Mouse (Mus musculus) ovary, postnatal 36 days (tissue): ENCODE measurements around the gene Ccdc159.

ENCODE experiments used
- DNase-seq: peaks from one replicate; pipeline ENCODE4 v3.0.0; 2022; ENCODE audit warnings: low spot score, mixed read lengths

Gene Ccdc159

DNA sequence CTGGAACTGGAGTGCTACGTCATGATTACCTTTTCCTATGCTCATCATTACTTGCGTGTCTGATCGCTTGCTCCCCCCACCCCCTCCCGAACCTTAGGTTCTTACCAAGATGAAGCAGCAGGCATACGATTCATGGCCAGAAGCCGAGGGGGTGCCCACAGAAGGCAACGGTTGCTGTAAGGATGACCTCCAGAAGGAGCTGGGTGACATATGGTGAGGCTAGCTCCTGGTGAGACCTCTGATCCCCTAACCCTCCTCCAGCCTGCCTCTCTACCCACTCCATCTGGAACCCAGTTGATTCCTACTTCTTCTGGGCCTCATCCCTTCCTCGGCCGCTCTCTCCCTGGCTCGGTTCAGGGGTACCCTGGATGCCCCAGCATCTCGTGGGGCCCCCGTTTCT lies 6.8 kb downstream of the Ccdc159 start:
- no peak for DNase-seq

DNA sequence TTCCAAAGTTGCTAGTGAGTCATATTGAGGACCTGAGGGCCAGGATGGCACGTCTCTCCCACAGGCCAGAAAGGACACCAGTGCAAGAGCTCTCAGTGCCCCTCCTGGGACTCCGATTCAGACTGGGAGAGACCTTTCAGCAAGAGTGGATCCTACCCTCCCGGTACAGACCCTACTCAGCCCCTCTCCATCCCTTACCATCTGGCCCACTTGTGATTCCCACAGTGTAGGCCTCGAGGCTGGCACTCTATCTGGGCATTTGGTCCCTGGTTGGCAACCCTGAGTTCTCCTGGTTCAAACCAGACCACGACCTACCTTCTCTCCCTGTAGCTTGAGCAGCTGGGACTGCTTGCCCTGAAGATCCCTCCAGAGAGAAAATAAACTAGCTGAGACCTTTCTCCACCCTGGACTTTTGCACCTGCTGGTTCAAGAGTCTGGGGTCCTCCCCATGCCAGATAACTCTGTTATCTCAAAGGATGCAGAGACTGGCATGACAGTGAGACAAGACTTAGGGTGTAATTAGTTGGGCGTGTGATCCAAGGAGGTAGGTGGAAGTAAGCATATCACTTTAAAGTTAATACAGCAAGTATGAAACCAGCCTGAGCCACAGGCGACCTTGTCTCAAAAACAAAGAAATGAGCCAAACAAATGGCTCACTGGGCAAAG lies 8.3 kb downstream of the Ccdc159 start:
- no peak for DNase-seq

DNA sequence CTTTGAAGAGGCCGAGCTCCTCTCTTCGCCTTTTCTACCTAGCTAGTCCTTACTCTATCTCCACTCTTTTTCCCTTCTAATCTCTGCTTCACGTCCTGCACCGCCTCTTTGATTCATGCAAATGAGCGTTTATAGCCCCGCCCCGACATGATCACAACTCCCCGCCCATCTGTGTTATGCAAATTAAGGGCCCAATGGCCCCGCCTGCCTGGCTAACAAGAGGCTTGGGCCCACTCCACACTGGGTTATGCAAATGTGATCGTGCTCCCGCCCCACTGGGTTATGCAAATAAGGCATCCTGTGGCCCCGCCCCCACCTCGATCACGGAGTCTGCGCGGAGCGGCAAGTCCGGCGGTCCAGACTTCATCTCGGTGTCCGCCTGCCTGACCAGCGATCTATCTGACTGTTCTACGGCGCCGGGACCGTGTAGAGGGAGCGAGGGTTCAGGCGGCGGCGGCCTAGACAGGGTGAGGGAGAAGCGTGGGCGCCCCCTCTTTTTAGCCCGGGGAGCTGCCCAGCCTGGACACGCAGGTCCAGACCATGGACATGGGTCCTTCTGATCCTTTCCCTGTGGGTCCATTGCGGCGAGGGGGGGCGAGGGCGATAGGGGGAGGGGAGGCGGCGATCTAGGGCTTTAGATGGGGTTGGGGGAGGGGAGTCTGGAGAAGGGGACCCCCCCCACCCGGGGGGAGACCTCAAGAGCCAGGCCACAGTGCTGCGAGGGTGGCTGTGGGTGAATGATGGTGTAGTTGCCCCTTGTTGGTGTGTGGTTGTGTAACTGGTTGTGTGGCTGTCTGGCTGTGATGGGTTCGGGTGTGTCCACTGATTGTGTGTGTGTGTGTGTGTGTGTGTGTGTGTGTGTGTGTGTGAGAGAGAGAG lies 9.7 kb downstream of the Ccdc159 start, which contains the start of gene Plppr2:
Gene Plppr2 (plus strand): TSS at position 342 of the 879 bp plus-strand sequence.
- DNase-seq: peak; percentile 96

DNA sequence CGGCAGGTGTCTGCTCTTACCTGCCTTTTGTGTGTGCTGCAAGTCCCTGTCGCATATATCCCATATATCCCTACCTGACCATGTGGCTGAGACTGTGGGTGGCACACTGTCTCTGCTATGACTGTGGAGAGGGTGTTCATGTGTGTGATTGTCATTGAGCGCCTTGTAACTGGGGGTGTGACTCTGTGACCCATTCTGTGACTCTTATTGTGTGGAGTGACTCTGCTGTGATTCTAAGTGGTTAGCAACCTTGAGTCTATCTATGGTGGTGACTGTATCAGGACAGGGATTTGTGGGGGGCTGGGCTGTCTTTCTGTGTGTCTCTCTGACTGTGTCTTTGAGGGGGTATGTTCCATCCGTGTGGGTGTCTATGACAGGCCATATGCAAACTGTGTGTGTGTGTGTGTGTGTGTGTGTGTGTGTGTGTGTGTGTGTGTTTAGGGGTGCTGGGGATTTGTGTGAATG lies 10.5 kb downstream of the Ccdc159 start:
- no peak for DNase-seq

DNA sequence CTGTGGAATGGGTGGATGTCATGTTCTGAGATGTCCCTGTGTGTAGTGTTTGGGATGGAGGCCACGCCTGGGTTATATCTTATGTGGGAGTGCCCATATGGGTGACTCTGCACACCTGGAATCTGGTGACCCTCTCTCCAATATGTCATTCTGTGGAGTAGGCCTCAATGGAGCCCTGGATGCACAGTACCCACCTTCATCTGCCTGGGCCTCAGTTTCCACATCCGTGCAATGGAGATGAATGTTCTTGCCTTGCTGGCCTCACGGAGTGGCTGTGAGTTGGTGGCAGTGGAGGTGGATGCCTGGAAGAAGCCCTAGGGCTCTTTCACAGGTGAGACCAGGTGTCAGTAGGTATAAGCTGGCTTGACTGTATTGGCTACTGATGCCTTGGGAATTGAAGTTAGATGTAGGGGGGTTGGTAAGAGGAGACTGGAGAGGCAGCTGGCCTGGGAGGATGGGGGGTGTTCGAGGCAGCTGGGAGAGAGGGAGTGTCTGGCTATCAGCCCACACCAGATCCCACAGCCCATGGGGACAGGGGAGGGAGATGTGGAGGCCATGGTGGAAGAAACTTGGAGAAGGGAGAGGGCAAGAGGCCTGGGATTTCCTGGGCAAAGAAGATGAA lies 11.1 kb downstream of the Ccdc159 start:
- no peak for DNase-seq

DNA sequence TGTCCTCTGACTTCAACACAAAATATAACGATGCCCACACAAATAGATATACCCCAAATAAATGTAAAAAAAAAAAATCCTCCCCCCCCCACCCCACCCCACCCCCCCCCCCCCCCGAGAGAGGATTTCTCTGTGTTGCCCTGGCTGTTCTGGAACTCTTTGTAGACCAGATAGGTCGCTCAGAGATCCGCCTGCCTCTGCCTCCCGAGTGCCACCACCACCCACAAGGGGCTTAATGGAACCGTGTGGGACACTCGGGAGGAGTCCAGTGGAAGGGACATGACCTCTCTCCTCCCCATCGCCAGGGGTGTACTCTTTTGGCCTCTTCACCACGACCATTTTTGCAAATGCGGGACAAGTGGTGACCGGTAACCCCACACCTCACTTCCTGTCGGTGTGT lies 15.8 kb downstream of the Ccdc159 start:
- DNase-seq: no peak

DNA sequence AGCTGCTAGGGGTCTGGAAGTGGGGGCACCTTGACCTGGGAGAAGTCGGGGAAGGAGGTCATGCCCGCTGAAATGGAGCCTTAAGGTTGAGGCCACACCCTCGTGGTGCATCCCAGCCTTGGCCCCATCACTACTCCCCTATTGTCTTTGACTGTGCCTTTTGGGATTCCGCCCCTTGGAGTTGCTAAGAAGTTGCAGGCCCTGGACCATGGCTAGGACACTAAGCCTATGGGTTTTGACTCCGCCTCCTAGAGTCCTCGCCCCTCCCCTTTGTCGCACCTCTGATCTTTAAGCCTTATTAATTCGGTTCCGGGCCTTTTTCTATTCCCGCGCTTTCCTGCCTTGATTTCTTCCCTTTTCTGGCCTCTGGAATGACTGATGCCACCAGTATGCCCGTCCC lies 16.4 kb downstream of the Ccdc159 start:
- DNase-seq: no peak

DNA sequence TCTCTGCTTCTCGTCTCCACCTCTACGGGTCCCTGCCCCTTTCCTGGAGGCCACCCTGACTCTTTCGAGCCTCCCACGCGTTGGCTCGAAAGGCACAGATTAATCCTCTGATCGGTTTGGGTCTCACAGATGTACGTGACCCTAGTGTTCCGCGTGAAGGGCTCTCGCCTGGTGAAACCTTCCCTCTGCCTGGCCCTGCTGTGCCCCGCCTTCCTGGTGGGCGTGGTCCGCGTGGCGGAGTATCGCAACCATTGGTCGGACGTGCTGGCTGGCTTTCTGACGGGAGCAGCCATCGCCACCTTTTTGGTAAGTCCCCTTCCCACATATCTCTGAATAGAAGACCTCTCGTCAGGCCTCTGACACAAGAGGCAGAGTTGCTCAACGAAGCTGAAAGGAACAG lies 17.0 kb downstream of the Ccdc159 start:
- DNase-seq: no peak

DNA sequence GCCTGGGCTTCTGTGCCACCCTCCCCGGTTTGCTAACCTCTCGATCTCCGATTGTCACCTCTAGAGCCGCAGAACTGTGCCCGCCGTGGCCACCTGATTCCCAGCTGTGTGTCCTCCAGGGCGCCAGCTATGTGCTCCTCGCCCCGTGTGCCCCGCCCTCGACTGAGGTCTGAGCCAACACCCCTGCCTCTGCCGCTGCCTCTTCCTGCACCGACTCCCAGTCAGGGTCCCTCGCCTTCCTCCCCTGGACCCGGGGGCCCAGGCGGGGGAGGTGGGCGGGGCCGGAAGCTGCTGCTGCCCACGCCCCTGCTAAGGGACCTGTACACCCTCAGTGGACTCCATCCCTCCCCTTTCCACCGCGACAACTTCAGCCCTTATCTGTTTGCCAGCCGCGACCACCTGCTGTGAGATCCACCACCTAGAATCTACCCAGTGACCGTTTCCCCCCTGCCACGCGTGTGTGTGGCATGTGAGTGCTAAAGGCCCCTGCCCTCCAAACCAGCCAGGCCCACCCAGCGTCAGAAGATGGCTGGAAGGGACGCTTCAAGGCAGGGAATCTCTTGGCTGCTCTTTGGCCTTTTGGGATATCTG lies 20.4 kb downstream of the Ccdc159 start:
- no peak for DNase-seq

DNA sequence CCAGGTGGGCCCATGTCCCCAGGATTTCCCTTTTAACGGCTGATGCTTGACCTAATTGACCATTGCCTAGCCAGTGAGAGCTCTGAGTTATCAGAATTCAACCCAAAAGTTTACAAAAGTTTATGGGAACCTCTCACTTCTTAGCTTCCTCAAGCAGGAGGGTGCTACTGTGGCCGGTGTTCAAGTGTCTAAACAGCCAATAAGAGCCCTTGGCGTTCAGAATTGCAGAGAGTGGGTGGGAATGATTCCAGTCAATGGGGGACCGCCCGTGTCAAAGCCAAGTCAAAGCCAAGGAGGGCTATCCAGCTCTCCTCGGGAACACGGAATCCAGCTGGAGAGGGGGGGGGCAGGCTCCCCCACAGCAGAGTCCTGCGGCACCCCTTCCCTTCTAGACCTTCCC lies 20.9 kb downstream of the Ccdc159 start:
- DNase-seq: no peak

DNA sequence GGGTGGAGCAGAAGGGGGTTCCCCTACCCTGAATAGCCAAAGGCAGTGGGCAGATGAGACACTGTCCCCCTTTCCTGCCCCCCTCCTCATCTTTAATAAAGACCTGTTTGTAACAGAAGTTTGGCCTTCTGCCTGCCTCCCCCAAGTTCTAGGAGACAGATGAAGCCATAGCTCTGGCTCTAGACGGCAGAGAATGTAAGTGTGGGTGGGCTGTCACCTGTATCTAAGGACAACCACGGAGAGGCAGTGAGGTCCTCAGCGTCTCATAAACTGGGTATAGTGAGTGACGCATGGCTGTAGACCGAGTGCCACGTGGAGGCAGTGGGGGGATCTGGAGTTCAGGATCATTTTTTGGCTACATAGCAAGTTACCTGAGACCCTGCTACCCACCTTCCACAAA lies 21.5 kb downstream of the Ccdc159 start:
- no peak for DNase-seq

DNA sequence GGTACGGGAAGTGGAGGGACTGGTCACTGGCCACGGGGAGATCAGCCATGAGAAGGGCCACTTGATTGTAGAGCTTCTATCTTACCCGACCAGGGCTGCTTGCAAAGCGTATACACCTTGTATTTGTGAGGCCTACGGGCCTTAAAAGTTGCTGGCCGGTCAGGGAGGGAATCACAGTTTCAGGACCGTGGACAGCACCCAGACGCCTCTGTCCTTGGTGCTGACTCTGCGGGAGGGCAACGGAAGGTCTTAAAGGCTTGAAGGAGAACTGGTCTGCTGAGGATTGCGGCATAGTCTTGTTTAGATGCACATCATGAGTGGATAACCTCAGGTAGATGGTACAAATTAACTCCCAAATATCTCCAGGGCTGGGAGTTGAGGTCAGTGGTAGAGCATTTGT lies 23.1 kb downstream of the Ccdc159 start:
- peak; percentile 72 for DNase-seq

DNA sequence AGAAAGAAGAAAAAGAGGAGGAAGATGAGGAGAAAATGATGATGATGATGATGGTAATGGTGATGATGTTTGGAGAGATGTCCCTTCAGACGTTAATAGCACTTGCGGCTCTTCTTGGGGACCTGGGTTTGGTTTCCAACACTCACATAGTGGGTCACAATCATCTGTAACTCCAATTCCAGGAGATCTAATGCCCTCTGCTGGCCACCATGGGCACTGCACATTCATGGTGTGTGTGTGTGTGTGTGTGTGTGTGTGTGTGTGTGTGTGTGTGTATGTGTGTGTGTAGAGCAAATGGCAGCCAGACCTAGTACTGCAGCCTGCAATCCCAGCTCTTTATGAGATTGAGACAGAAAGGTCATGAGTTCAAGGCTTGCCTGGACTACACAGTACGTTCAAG lies 24.7 kb downstream of the Ccdc159 start:
- no peak for DNase-seq

DNA sequence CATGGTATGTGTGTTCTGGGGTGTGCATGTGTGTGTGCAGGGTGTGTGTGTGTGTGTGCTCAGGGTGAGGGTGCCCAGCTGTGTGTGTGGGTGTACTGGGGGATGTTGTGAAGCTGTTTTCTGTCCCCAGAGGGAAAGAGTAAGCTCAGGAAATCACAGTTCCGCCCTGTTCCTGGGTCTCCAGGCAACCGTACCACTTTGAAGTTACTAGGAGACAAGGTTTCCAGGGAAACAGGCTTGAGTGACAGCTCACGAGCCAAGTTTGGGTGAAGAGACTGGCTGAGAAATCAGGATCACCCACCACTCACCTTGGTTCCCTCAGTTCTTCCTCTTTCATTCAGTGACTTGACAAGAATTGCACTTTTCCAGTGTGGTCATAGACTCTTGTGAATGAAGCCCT lies 26.3 kb downstream of the Ccdc159 start:
- DNase-seq: no peak

DNA sequence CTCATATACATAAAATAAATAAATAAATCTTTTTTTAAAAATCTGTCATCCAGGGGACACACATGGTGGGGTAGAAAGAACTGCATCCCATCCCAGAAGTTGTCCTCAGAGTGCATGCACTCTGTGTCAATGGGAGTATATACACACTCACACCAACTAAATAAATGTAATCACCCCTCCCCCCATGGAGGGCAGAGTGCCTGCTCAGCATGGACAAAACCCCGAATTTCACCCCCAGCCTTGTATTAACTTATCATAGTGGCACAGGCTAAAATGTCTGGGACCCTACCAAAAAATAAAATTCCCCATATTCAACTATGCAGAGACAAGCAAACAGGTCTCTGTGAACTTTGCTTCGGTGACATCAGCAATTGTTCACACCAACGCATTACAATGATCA lies 27.4 kb downstream of the Ccdc159 start:
- no peak for DNase-seq

DNA sequence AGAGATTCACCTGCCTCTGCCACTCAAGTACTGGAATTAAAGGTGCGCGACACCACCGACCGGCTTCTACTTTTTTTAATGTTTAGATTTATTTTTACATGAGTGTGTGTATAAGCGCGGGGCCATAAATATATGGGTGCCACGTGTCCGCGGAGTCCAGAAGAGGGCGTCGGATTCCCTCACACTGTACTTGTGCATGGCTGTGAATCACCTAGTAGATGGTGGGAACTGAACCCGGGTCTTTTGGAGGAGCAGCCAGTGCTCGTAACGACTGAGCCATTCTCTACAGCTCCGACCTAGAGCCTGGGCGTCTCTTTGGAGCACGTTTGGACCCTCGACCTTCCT lies 27.9 kb downstream of the Ccdc159 start:
- no peak for DNase-seq

DNA sequence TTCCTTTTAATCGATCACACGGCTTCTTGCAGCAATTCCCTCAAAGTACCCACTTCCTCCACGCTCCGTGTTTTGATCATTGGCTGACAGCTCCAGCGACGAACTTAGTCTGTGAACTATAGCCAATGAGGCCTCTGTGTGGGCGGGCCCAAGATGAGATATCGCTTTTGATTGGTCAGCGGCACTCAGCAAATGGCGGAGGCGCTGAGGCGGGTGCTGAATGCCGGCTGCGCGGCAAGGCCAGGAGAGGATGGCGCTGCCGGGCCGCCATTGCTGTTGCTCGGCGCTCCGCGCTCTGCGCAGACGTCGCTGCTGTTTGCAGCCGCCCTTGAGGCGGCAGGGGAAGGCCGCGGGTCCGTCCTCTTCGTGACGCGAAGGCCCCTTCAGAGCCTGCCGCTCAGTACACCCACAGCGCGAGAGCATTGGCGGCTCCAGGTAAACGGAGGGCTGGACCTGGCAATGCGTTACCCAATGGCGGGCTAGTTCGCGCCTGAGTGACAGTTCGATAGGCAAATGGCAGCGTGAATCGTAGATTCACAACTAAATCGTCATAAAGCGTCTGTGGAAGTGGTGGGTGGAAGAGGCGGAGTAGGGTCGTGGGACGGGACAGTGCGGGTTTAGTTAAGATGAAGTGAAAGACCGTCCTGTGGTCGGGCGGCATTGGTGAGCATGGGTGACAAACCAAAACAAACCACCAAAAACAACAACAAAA lies 28.5 kb downstream of the Ccdc159 start, which contains the start of gene Swsap1:
Gene Swsap1 (plus strand): TSS at position 186 of the 712 bp plus-strand sequence.
- peak; percentile 97 for DNase-seq

DNA sequence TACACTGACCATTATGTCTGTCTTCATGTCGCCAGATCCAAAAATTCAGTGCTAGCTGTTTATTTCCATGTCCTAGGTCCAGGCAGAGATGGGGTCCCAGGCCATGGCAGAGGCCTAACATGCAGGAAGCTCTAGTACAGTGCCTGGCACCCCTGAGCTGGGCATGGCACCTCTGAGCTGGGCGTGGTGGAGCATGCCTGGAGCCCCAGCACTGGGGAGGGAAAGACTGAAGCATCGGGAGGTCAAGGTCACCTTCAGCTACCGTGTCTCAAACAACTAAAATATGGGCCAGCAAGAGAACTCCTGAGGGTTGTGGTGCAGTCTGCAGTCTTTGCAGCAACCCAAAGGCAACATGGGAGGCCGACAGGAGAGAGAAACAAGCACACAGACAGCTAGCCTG lies 31.1 kb downstream of the Ccdc159 start:
- DNase-seq: no peak

DNA sequence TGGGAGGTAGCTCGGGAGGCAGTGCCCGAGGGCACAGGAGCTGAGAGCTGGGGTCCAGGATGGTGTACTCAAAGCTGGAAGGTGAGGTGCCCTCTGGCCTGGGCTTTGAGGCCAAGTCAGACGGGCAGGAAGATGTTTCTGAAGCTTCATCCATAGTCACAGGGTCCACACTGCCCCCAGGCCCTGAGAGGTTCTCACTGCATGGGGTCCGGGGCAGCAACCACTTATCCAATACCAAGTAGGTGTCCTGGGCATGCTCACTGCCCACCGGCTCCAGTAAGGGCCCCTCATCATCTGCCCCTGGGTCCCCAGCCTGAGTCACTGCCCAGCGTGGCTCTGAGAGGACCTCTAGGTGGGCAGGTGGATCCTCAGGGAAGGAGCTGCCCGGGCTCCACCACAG lies 32.0 kb downstream of the Ccdc159 start:
- no peak for DNase-seq

DNA sequence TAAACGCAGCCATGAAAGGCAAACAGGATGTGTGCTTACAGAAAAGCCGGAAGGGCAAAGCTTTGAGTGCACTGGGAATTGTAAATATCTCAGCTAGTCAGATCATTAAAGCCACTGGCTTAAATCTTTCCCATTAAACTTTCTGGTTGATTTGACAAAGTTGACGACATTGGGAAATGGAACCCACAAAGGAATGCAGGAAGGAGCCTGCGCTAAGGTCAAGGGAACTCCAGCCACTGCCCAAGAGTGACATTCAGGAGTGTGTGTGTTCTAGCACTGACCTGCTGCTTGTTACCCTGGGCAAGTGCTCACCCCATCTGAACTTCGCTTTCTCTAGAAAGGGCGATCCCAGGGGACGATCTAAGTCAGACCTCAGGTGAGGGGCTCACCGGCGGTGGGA lies 32.9 kb downstream of the Ccdc159 start:
- DNase-seq: no peak

DNA sequence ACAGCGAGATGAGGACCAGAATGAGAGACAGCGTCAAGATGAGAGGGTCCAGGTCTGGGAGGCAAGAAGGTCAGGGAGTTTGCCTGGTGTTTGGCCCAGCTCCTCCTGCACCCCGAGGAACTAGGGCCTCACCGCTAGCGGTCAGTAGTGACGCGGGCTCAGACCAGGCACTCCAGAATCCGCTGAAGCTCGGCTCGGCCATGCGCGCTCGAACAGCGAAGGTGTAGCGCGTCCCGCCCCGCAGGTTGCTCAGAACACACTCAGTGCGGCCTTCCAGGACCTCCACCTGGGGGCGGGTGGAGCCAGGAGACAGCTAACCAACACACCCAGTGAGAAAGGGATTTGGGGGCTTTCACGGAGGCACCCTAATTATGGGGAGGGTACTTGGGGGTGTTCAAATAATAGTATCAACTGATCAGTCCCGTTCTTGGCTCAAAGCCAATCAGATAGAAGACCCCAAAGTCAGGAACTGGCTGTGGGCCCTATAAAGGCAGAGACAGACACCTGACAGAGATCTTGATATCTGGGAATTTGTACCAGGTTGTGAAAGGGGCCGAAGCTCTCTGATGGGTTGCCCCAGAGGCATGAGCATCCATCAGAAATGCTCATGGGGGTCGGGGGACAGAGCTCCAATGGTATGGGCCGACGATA lies 33.4 kb downstream of the Ccdc159 start:
- DNase-seq: peak; percentile 31
